Comparison of ENCODE assay signal across 10 mouse cellular contexts in genomic region chr11:113666648-113667047, GRCm38 (mm10). TPM values are rescaled to one million over a fixed set of nuclear protein-coding genes. Genes with fewer than 3 reads are reported as not detected.
DNase-seq lines count a peak whose midpoint lies in the region; ATAC-seq and TF ChIP-seq lines count a peak whose summit lies in the region.
"Had no signal": no experiment of that assay in that cellular context is flagged by ENCODE, and none has a peak within 500 bp of the region (broad histone marks: within the 10 kb centered on the region; RNA-seq: fewer than 3 reads in every experiment).

No protein-coding gene starts in this region.

- 21% methylated on average over 10 of the region's 10 CpGs for WGBS in kidney, adult 2 months
- WGBS in midbrain, embryonic 16.5 days = 74% methylated on average over 10 of the region's 10 CpGs

- no peak for TF ChIP-seq CTCF in testis, adult 2 months (IDR thresholded peaks at IDR 0.05; ENCODE audit: control insufficient read depth, insufficient read depth, insufficient replicate concordance, low read depth, low read length)
- TF ChIP-seq CTCF in kidney, adult 2 months (conservative IDR thresholded peaks at IDR 0.05; ENCODE audit: insufficient read depth, insufficient read length, low read depth, low read length) = no peak

- H3K4me3 ChIP-seq in testis, adult 2 months (ENCODE audit: control insufficient read depth, low read depth, low read length) = peak overlapping the region; percentile 75
- H3K4me3 ChIP-seq in kidney, adult 2 months (ENCODE audit: insufficient read depth, low read depth, low read length) = no peak overlapping the region
- H3K4me3 ChIP-seq in midbrain, embryonic 16.5 days (ENCODE audit: low read depth, low read length) = no peak overlapping the region
- H3K4me3 ChIP-seq: limb, embryonic 13.5 days had no signal

- TF ChIP-seq POLR2A in testis, adult 2 months (IDR thresholded peaks at IDR 0.05; ENCODE audit: control insufficient read depth, low read depth, low read length) = no peak
- TF ChIP-seq POLR2A in kidney, adult 2 months (IDR thresholded peaks at IDR 0.05; ENCODE audit: low read depth, low read length) = no peak

- H3K27ac ChIP-seq in testis, adult 2 months (ENCODE audit: control insufficient read depth, insufficient read depth, low read depth, low read length) = no peak overlapping the region
- H3K27ac ChIP-seq in kidney, adult 2 months (ENCODE audit: insufficient read depth, low read depth, low read length) = peak overlapping the region; percentile 77
- H3K27ac ChIP-seq in midbrain, embryonic 16.5 days (ENCODE audit: low read length) = no peak overlapping the region
- H3K27ac ChIP-seq: limb, embryonic 13.5 days had no signal

- H3K36me3 ChIP-seq in testis, adult 2 months (ENCODE audit: control insufficient read depth, insufficient read depth, low read length) = peaks cover 4% of the 10 kb centered on the region
- H3K36me3 ChIP-seq in kidney, adult 2 months (ENCODE audit: control insufficient read depth, insufficient read depth, low read length) = peaks cover 6% of the 10 kb centered on the region
- H3K36me3 ChIP-seq in midbrain, embryonic 16.5 days (ENCODE audit: control insufficient read depth, insufficient read depth, low read length) = peaks cover 15% of the 10 kb centered on the region

- peaks cover 3% of the 10 kb centered on the region for H3K4me1 ChIP-seq in testis, adult 2 months (ENCODE audit: control insufficient read depth, insufficient read depth, low read length)
- H3K4me1 ChIP-seq in kidney, adult 2 months (ENCODE audit: control insufficient read depth, insufficient read depth, low read length) = peaks cover 23% of the 10 kb centered on the region
- H3K4me1 ChIP-seq in midbrain, embryonic 16.5 days (ENCODE audit: control insufficient read depth, insufficient read depth, low read length) = no peaks in the 10 kb centered on the region

- no peak for DNase-seq in testis, postnatal 10 days (ENCODE audit: low spot score)
- peak; percentile 75 for DNase-seq in kidney, adult 2 months
- DNase-seq in lung, postnatal 10 days = peak; percentile 56
- DNase-seq in ovary, postnatal 14 days (ENCODE audit: low spot score) = no peak
- no peak for DNase-seq in frontal cortex, postnatal 25 days (ENCODE audit: low spot score in 2 of 2)
- DNase-seq in right cerebral cortex, postnatal 25 days = no peak
- DNase-seq: adrenal gland, postnatal 25 days had no signal

- H3K4me2 ChIP-seq in midbrain, embryonic 16.5 days (ENCODE audit: low read length) = no peak overlapping the region
- H3K4me2 ChIP-seq: limb, embryonic 13.5 days had no signal

- H3K9me3 ChIP-seq in midbrain, embryonic 16.5 days (replicated peaks; ENCODE audit: control insufficient read depth, low read length, poor library complexity, severe bottlenecking) = no peaks in the 10 kb centered on the region
- H3K9me3 ChIP-seq: limb, embryonic 13.5 days had no signal

- no peaks in the 10 kb centered on the region for H3K27me3 ChIP-seq in testis, adult 2 months (ENCODE audit: control insufficient read depth, insufficient read depth, low read length)
- no peaks in the 10 kb centered on the region for H3K27me3 ChIP-seq in kidney, adult 2 months (replicated peaks; ENCODE audit: control insufficient read depth, insufficient read depth, low read length)
- no peaks in the 10 kb centered on the region for H3K27me3 ChIP-seq in midbrain, embryonic 16.5 days (ENCODE audit: control insufficient read depth, insufficient read depth, low read depth, low read length)
- H3K27me3 ChIP-seq: limb, embryonic 13.5 days had no signal

- no peak overlapping the region for H3K9ac ChIP-seq in midbrain, embryonic 16.5 days (ENCODE audit: low read depth, low read length)
- H3K9ac ChIP-seq: limb, embryonic 13.5 days had no signal

- no peak for ATAC-seq in midbrain, embryonic 16.5 days

RNA-seq across cellular contexts. Expression of gene Slc39a11, which starts 16.8 kb away (rescaled TPM):
- 8.1 and 8.9 TPM in 2 replicates for polyA plus RNA-seq in testis, adult 2 months (2012; rRNA removed)
- 24.5 and 29.5 TPM in 2 replicates for polyA plus RNA-seq in kidney, adult 2 months (2012; rRNA removed)
- polyA plus RNA-seq in midbrain, embryonic 16.5 days (2015; fragmentation: Nextera tagmentation; extraction: Ambion mirVana) = 37.6 and 38.5 TPM in 2 replicates

RNA-seq across cellular contexts. Expression of gene Fam104a, which starts 17.3 kb away (rescaled TPM):
- polyA plus RNA-seq in testis, adult 2 months (2012; rRNA removed) = 143 and 168 TPM in 2 replicates
- 24.6 and 25.8 TPM in 2 replicates for polyA plus RNA-seq in kidney, adult 2 months (2012; rRNA removed)
- polyA plus RNA-seq in midbrain, embryonic 16.5 days (2015; fragmentation: Nextera tagmentation; extraction: Ambion mirVana) = 37.4 and 37.9 TPM in 2 replicates

RNA-seq across cellular contexts. Expression of gene D11Wsu47e, which starts 17.6 kb away (rescaled TPM):
- 226 and 236 TPM in 2 replicates for polyA plus RNA-seq in testis, adult 2 months (2012; rRNA removed)
- polyA plus RNA-seq in kidney, adult 2 months (2012; rRNA removed) = 7.6 and 7.8 TPM in 2 replicates
- 24.5 and 25.8 TPM in 2 replicates for polyA plus RNA-seq in midbrain, embryonic 16.5 days (2015; fragmentation: Nextera tagmentation; extraction: Ambion mirVana)

RNA-seq across cellular contexts. Expression of gene Cog1, which starts 17.7 kb away (rescaled TPM):
- 50.2 and 58.0 TPM in 2 replicates for polyA plus RNA-seq in testis, adult 2 months (2012; rRNA removed)
- polyA plus RNA-seq in kidney, adult 2 months (2012; rRNA removed) = 32.8 and 38.7 TPM in 2 replicates
- 32.4 and 36.3 TPM in 2 replicates for polyA plus RNA-seq in midbrain, embryonic 16.5 days (2015; fragmentation: Nextera tagmentation; extraction: Ambion mirVana)

RNA-seq across cellular contexts. Expression of gene Cpsf4l, which starts 43.2 kb away (rescaled TPM):
- 74.1 and 80.7 TPM in 2 replicates for polyA plus RNA-seq in testis, adult 2 months (2012; rRNA removed)
- polyA plus RNA-seq in kidney, adult 2 months (2012; rRNA removed) = 8.9 and 9.0 TPM in 2 replicates
- 0.25 and 0.58 TPM in 2 replicates for polyA plus RNA-seq in midbrain, embryonic 16.5 days (2015; fragmentation: Nextera tagmentation; extraction: Ambion mirVana)

Comparison
In these comparisons a context has a peak if more than half of its experiments do, and no peak if none do; other contexts are left out.
1. DNase-seq: peak in kidney, adult 2 months (single experiment) and lung, postnatal 10 days (single experiment); none in testis, postnatal 10 days (single experiment), ovary, postnatal 14 days (single experiment), frontal cortex, postnatal 25 days (0 of 2) and right cerebral cortex, postnatal 25 days (single experiment).